Mouse (Mus musculus): ENCODE results near the gene Hecw1. TPM values are rescaled to one million over a fixed set of nuclear protein-coding genes. Genes with fewer than 3 reads are reported as not detected.
"Not testable (repeated sequence)": the region's sequence is repeated elsewhere in the genome, so short reads cannot be mapped to it uniquely, and the experiment has no call there.

Gene Hecw1
- total RNA-seq, 2 experiments from 2014 or later, result 0.05 to 0.64 TPM

- DNase-seq, result no peak
- intact Hi-C loops (cut with DNase I), result no loop called here
These were observed 109.6 kb downstream of the Hecw1 start for GRCm38 (mm10) chr13:14413405-14413804.

- no peak for DNase-seq
- intact Hi-C loops (cut with DNase I), result no loop called here
These were observed 148.6 kb downstream of the Hecw1 start for GRCm38 (mm10) chr13:14374470-14374869.

GRCm38 (mm10) chr13:14365546-14365945 lies 157.5 kb downstream of the Hecw1 start:
- intact Hi-C loops (cut with DNase I), result no loop called here
- no peak for DNase-seq

- DNase-seq, result no peak
- intact Hi-C loops (cut with DNase I), result no loop called here
These were observed 195.8 kb downstream of the Hecw1 start for GRCm38 (mm10) chr13:14327252-14327651.

- intact Hi-C loops (cut with DNase I), result no loop called here
- DNase-seq, result no peak
These were observed 216.4 kb downstream of the Hecw1 start for GRCm38 (mm10) chr13:14306617-14307016.

- intact Hi-C loops (cut with DNase I), result no loop called here
- no peak for DNase-seq
These were observed 218.9 kb downstream of the Hecw1 start for GRCm38 (mm10) chr13:14304103-14304502.

- intact Hi-C loops (cut with DNase I), result no loop called here
- no peak for DNase-seq
These were observed 220.1 kb downstream of the Hecw1 start for GRCm38 (mm10) chr13:14302921-14303320.

- intact Hi-C loops (cut with DNase I), result no loop called here
- DNase-seq, result no peak
These were observed 233.0 kb downstream of the Hecw1 start for GRCm38 (mm10) chr13:14290016-14290415.

- DNase-seq, result no peak
- intact Hi-C loops (cut with DNase I), result no loop called here
These were observed 251.6 kb downstream of the Hecw1 start for GRCm38 (mm10) chr13:14271476-14271875.

- intact Hi-C loops (cut with DNase I); DNase-seq: not testable (repeated sequence)
These were observed 262.1 kb downstream of the Hecw1 start for GRCm38 (mm10) chr13:14260939-14261338.

GRCm38 (mm10) chr13:14245946-14246345 lies 277.1 kb downstream of the Hecw1 start:
- DNase-seq, result no peak
- intact Hi-C loops (cut with DNase I), result no loop called here

- intact Hi-C loops (cut with DNase I), result loop anchor here (5.0 to 10.0 kb wide), 3 partner anchors 117 to 435 kb away; partner anchors contain the start of genes Arid4b, Ggps1, Mrpl32 and Psma2
- no peak for DNase-seq
These were observed 343.4 kb downstream of the Hecw1 start for GRCm38 (mm10) chr13:14179669-14180068.

GRCm38 (mm10) chr13:14177989-14178388 lies 345.0 kb downstream of the Hecw1 start:
- DNase-seq, result no peak
- intact Hi-C loops (cut with DNase I), result loop anchor here (1.0 to 10.0 kb wide), 4 partner anchors 116 to 437 kb away; partner anchors contain the start of genes Arid4b, Ggps1, Mrpl32 and Psma2

Other genes starting within 250 kb of the Hecw1 start
- 10 to 100 TPM; 45.7 to 46.2 TPM for gene Mrpl32, start 89.9 kb upstream of the Hecw1 start, total RNA-seq (2021)
- gene Psma2, start 90.0 kb upstream of the Hecw1 start, total RNA-seq (2021), result 10 to 100 TPM; 54.9 to 55.0 TPM
- gene AW209491, start 106.9 kb upstream of the Hecw1 start, total RNA-seq (2021), result 10 to 100 TPM; 10.1 to 11.0 TPM

All from heart, postnatal 36 days (tissue).